ENCODE assay signal across 10 mouse cellular contexts in genomic region chr2:35983869-35984268, GRCm38 (mm10). TPM values are rescaled to one million over a fixed set of nuclear protein-coding genes. Genes with fewer than 3 reads are reported as not detected.
DNase-seq lines count a peak whose midpoint lies in the region; ATAC-seq and TF ChIP-seq lines count a peak whose summit lies in the region.
"Had no signal": no experiment of that assay in that cellular context is flagged by ENCODE, and none has a peak within 500 bp of the region (broad histone marks: within the 10 kb centered on the region; RNA-seq: fewer than 3 reads in every experiment).

No protein-coding gene starts in this region.

- peak; percentile 75 for DNase-seq in intestine, embryonic 14.5 days (ENCODE audit: low spot score)
- DNase-seq in Muller cell, postnatal 12 days (ENCODE audit: inconsistent ontology term) = peak; percentile 31
- DNase-seq in cerebellum, adult 9-11 months = peak; percentile 64
- peak; percentile 55 for DNase-seq in gastrocnemius, postnatal 10 days
- peak; percentile 65 to 79 for DNase-seq in left cerebral cortex, adult 2 months (ENCODE audit: extremely low spot score in 1 of 2, low spot score in 2 of 2)
- peak; percentile 81 for DNase-seq in midbrain, postnatal 0 days (ENCODE audit: low spot score)
- DNase-seq in stomach, postnatal 0 days (ENCODE audit: low spot score) = peak; percentile 75

- no peaks in the 10 kb centered on the region for H3K9me3 ChIP-seq in intestine, embryonic 14.5 days (ENCODE audit: control insufficient read depth, low read length)
- H3K9me3 ChIP-seq in intestine, embryonic 15.5 days = no peaks in the 10 kb centered on the region
- no peaks in the 10 kb centered on the region for H3K9me3 ChIP-seq in midbrain, postnatal 0 days (ENCODE audit: low read length)
- no peaks in the 10 kb centered on the region for H3K9me3 ChIP-seq in stomach, postnatal 0 days (ENCODE audit: control insufficient read depth, low read length)
- H3K9me3 ChIP-seq: embryonic facial prominence, embryonic 12.5 days; liver, embryonic 15.5 days had no signal

- peaks cover 4% of the 10 kb centered on the region; the same call in 1 of the 2 replicates for H3K4me1 ChIP-seq in intestine, embryonic 14.5 days (replicated peaks; ENCODE audit: control insufficient read depth, insufficient read depth, low read length)
- no peaks in the 10 kb centered on the region for H3K4me1 ChIP-seq in intestine, embryonic 15.5 days (replicated peaks)
- no peaks in the 10 kb centered on the region for H3K4me1 ChIP-seq in midbrain, postnatal 0 days (ENCODE audit: insufficient read depth, low read length)
- no peaks in the 10 kb centered on the region for H3K4me1 ChIP-seq in stomach, postnatal 0 days (replicated peaks; ENCODE audit: control insufficient read depth, insufficient read depth)
- H3K4me1 ChIP-seq: embryonic facial prominence, embryonic 12.5 days had no signal

- H3K9ac ChIP-seq in intestine, embryonic 14.5 days (ENCODE audit: low read length) = no peak overlapping the region
- no peak overlapping the region for H3K9ac ChIP-seq in intestine, embryonic 15.5 days
- H3K9ac ChIP-seq in midbrain, postnatal 0 days (replicated peaks; ENCODE audit: low read length, poor library complexity, severe bottlenecking) = no peak overlapping the region
- H3K9ac ChIP-seq in stomach, postnatal 0 days (ENCODE audit: low read length) = no peak overlapping the region
- H3K9ac ChIP-seq: embryonic facial prominence, embryonic 12.5 days; liver, embryonic 15.5 days had no signal

- no peak for TF ChIP-seq EP300 in stomach, postnatal 0 days (optimal IDR thresholded peaks at IDR 0.05)

- intact Hi-C loops in left cerebral cortex, adult 2 months (cut with DNase I) = loop anchor here (1.0 kb wide), 2 partner anchors 25 to 230 kb away; no protein-coding TSS in a partner anchor

- no peak overlapping the region for H3K4me3 ChIP-seq in intestine, embryonic 14.5 days (ENCODE audit: low read depth, low read length)
- H3K4me3 ChIP-seq in intestine, embryonic 15.5 days (replicated peaks) = no peak overlapping the region
- H3K4me3 ChIP-seq in left cerebral cortex, adult 2 months = no peak overlapping the region
- H3K4me3 ChIP-seq in midbrain, postnatal 0 days (ENCODE audit: low read depth, low read length) = no peak overlapping the region
- H3K4me3 ChIP-seq in stomach, postnatal 0 days (ENCODE audit: low read depth, low read length) = no peak overlapping the region
- H3K4me3 ChIP-seq: embryonic facial prominence, embryonic 12.5 days; liver, embryonic 15.5 days had no signal

- WGBS in intestine, embryonic 14.5 days = 3% methylated on average over 7 of the region's 7 CpGs
- 4% methylated on average over 7 of the region's 7 CpGs for WGBS in intestine, embryonic 15.5 days
- WGBS in midbrain, postnatal 0 days = 3% methylated on average over 7 of the region's 7 CpGs
- WGBS in stomach, postnatal 0 days = 5% methylated on average over 7 of the region's 7 CpGs

- H3K4me2 ChIP-seq in intestine, embryonic 14.5 days (ENCODE audit: low read length) = no peak overlapping the region
- H3K4me2 ChIP-seq in intestine, embryonic 15.5 days (replicated peaks) = no peak overlapping the region
- no peak overlapping the region for H3K4me2 ChIP-seq in midbrain, postnatal 0 days (ENCODE audit: low read depth, low read length, poor library complexity, severe bottlenecking)
- H3K4me2 ChIP-seq in stomach, postnatal 0 days (replicated peaks; ENCODE audit: low read depth) = no peak overlapping the region
- H3K4me2 ChIP-seq: embryonic facial prominence, embryonic 12.5 days; liver, embryonic 15.5 days had no signal

- H3K36me3 ChIP-seq in intestine, embryonic 14.5 days (ENCODE audit: control insufficient read depth, insufficient read depth, low read length) = no peaks in the 10 kb centered on the region
- H3K36me3 ChIP-seq in intestine, embryonic 15.5 days = no peaks in the 10 kb centered on the region
- H3K36me3 ChIP-seq in midbrain, postnatal 0 days (ENCODE audit: insufficient read depth, low read length) = no peaks in the 10 kb centered on the region
- no peaks in the 10 kb centered on the region for H3K36me3 ChIP-seq in stomach, postnatal 0 days (ENCODE audit: control insufficient read depth, insufficient read depth, low read length)
- H3K36me3 ChIP-seq: embryonic facial prominence, embryonic 12.5 days; liver, embryonic 15.5 days had no signal

- peaks cover 8% of the 10 kb centered on the region; the same call in 1 of the 2 replicates for H3K27me3 ChIP-seq in intestine, embryonic 14.5 days (replicated peaks; ENCODE audit: control insufficient read depth, insufficient read depth, low read length)
- H3K27me3 ChIP-seq in intestine, embryonic 15.5 days (replicated peaks) = peaks cover 13% of the 10 kb centered on the region
- peaks cover 4% of the 10 kb centered on the region; the same call in 1 of the 2 replicates for H3K27me3 ChIP-seq in midbrain, postnatal 0 days (ENCODE audit: insufficient read depth, low read length)
- no peaks in the 10 kb centered on the region for H3K27me3 ChIP-seq in stomach, postnatal 0 days (ENCODE audit: control insufficient read depth, insufficient read depth, low read length)

- peak; percentile 77 for TF ChIP-seq CTCF in left cerebral cortex, adult 2 months (IDR thresholded peaks at IDR 0.05)
- peak; percentile 83 for TF ChIP-seq CTCF in midbrain, postnatal 0 days (IDR thresholded peaks at IDR 0.05)
- peak; percentile 84 for TF ChIP-seq CTCF in stomach, postnatal 0 days (IDR thresholded peaks at IDR 0.05; ENCODE audit: low read depth)

- no peak overlapping the region for H3K27ac ChIP-seq in intestine, embryonic 14.5 days (ENCODE audit: low read depth)
- H3K27ac ChIP-seq in intestine, embryonic 15.5 days = no peak overlapping the region
- no peak overlapping the region for H3K27ac ChIP-seq in left cerebral cortex, adult 2 months
- no peak overlapping the region for H3K27ac ChIP-seq in midbrain, postnatal 0 days (ENCODE audit: low read depth, low read length)
- no peak overlapping the region for H3K27ac ChIP-seq in stomach, postnatal 0 days (replicated peaks)
- H3K27ac ChIP-seq: embryonic facial prominence, embryonic 12.5 days; liver, embryonic 15.5 days had no signal

- ATAC-seq in intestine, embryonic 14.5 days (replicated peaks; ENCODE audit: low FRiP score, low TSS enrichment, low read depth) = no peak
- no peak for ATAC-seq in intestine, embryonic 15.5 days
- ATAC-seq in midbrain, postnatal 0 days (ENCODE audit: low FRiP score) = 0 out of 2 replicates have a peak, but pooled peaks have one; percentile 17
- ATAC-seq in stomach, postnatal 0 days (ENCODE audit: low FRiP score, low TSS enrichment) = peak; percentile 43; the same call in 1 of the 2 replicates

RNA-seq across cellular contexts. Expression of gene Ttll11, which starts 4.2 kb away (rescaled TPM):
- polyA plus RNA-seq in intestine, embryonic 14.5 days (2014; fragmentation: Nextera tagmentation; extraction: Ambion mirVana) = 0.51 and 0.92 TPM in 2 replicates
- polyA plus RNA-seq in intestine, embryonic 15.5 days (2015; fragmentation: Nextera tagmentation; extraction: Ambion mirVana) = 0.67 and 0.73 TPM in 2 replicates
- total RNA-seq in gastrocnemius, postnatal 10 days (2021) = 1 to 10 TPM; 3.0 TPM
- total RNA-seq in left cerebral cortex, adult 2 months (2021) = 10 to 100 TPM; 40.2 to 42.2 TPM
- 10.7 and 15.8 TPM in 2 replicates for total RNA-seq in midbrain, postnatal 0 days (2014; rRNA removed)
- 5.3 and 7.8 TPM in 2 replicates for polyA plus RNA-seq in midbrain, postnatal 0 days (2015; fragmentation: Nextera tagmentation; extraction: Ambion mirVana)
- polyA plus RNA-seq in stomach, postnatal 0 days (2015; fragmentation: Nextera tagmentation; extraction: Ambion mirVana) = 0.55 and 0.91 TPM in 2 replicates

Comparison
In these comparisons a context has a peak if more than half of its experiments do, and no peak if none do; other contexts are left out.
1. ATAC-seq: peak in midbrain, postnatal 0 days (single experiment) and stomach, postnatal 0 days (single experiment); none in intestine, embryonic 14.5 days (single experiment) and intestine, embryonic 15.5 days (single experiment).
2. DNase-seq: peak in every context shown above with its lines; median percentile 81 in midbrain, postnatal 0 days; 75 in intestine, embryonic 14.5 days; 75 in stomach, postnatal 0 days; 72 in left cerebral cortex, adult 2 months; 64 in cerebellum, adult 9-11 months; 55 in gastrocnemius, postnatal 10 days; 31 in Muller cell, postnatal 12 days.
3. Peak in every context shown above with its lines, with median percentiles within 50 percentile points of each other: CTCF ChIP-seq.